Mouse (Mus musculus) myocyte (in vitro differentiated cells): ENCODE results near the gene Bricd5. TPM values are rescaled to one million over a fixed set of nuclear protein-coding genes. Genes with fewer than 3 reads are reported as not detected.

Source experiments
- H3K27me3 ChIP-seq: one replicate; pipeline ENCODE4 v1.6.1; 2011; ENCODE audit not compliant: control insufficient read depth, insufficient read depth, insufficient read length
- H3K36me3 ChIP-seq: one replicate; pipeline ENCODE4 v1.6.1; 2011; ENCODE audit not compliant: control insufficient read depth, insufficient read depth
- H3K4me2 ChIP-seq: one replicate; pipeline ENCODE4 v1.6.1; 2011; ENCODE audit warnings: low read depth, control low read depth
- H3K4me3 ChIP-seq: one replicate; pipeline ENCODE4 v1.5.1; 2011; ENCODE audit warnings: mild to moderate bottlenecking, control low read depth, moderate library complexity
- H3K79me2 ChIP-seq: one replicate; pipeline ENCODE4 v1.6.1; 2011; ENCODE audit not compliant: control insufficient read depth, insufficient read depth
- H3ac ChIP-seq: one replicate; pipeline ENCODE4 v1.6.1; 2011; ENCODE audit not compliant: control insufficient read depth, insufficient read length
- CEBPB ChIP-seq: IDR thresholded peaks from 2 replicates; pipeline ENCODE4 v1.6.1; 2011; ENCODE audit warnings: mild to moderate bottlenecking, moderate library complexity; ENCODE audit not compliant: poor library complexity, insufficient read depth, severe bottlenecking
- E2F4 ChIP-seq: IDR thresholded peaks from one replicate; pipeline ENCODE4 v1.6.1; 2011; ENCODE audit warnings: mild to moderate bottlenecking, control low read depth, moderate library complexity; ENCODE audit not compliant: insufficient read depth
- MAX ChIP-seq: IDR thresholded peaks from one replicate; pipeline ENCODE4 v1.6.1; 2011; ENCODE audit warnings: low read depth, mild to moderate bottlenecking, control low read depth
- MYOD1 ChIP-seq, 3 experiments: IDR thresholded peaks; one replicate each; pipeline ENCODE4 v1.6.1; 2011; ENCODE audit warnings: control low read depth in 2 of 3, low read depth in 2 of 3, mild to moderate bottlenecking in 2 of 3, moderate library complexity in 1 of 3; ENCODE audit not compliant: insufficient read length in 2 of 3, control insufficient read depth in 1 of 3
- MYOG ChIP-seq, 3 experiments: IDR thresholded peaks; one replicate each; pipeline ENCODE4 v1.6.1; 2011; ENCODE audit warnings: control low read depth in 2 of 3, low read depth in 2 of 3, mild to moderate bottlenecking in 2 of 3; ENCODE audit not compliant: insufficient read length in 2 of 3, control insufficient read depth in 1 of 3, insufficient read depth in 1 of 3
- POLR2A ChIP-seq: IDR thresholded peaks from one replicate; pipeline ENCODE4 v1.6.1; 2011; ENCODE audit warnings: low read depth, mild to moderate bottlenecking, control low read depth, moderate library complexity; ENCODE audit not compliant: insufficient read length
- POLR2AphosphoS2 ChIP-seq: IDR thresholded peaks from one replicate; pipeline ENCODE4 v1.6.1; 2011; ENCODE audit warnings: low read depth, control low read depth; ENCODE audit not compliant: insufficient read length
- REST ChIP-seq: IDR thresholded peaks from one replicate; pipeline ENCODE4 v1.6.1; 2011; ENCODE audit warnings: mild to moderate bottlenecking, control low read depth, moderate library complexity; ENCODE audit not compliant: insufficient read depth, insufficient read length
- SRF ChIP-seq: IDR thresholded peaks from one replicate; pipeline ENCODE4 v1.6.1; 2011; ENCODE audit warnings: low read depth; ENCODE audit not compliant: control insufficient read depth, insufficient read length
- TCF12 ChIP-seq: IDR thresholded peaks from one replicate; pipeline ENCODE4 v1.6.1; 2011; ENCODE audit warnings: mild to moderate bottlenecking, control low read depth; ENCODE audit not compliant: poor library complexity, insufficient read depth, severe bottlenecking
- TCF3 ChIP-seq: IDR thresholded peaks from one replicate; pipeline ENCODE4 v1.6.1; 2011; ENCODE audit warnings: low read depth, control low read depth; ENCODE audit not compliant: insufficient read length
- USF1 ChIP-seq: IDR thresholded peaks from one replicate; pipeline ENCODE4 v1.6.1; 2011; ENCODE audit warnings: low read depth, mild to moderate bottlenecking, control low read depth, moderate library complexity
- polyA plus RNA-seq: library from polyadenylated mRNA; unstranded; fragments of >200 nt; fragmentation: generic; extraction: Trizol; gene quantifications from one replicate; pipeline ENCODE4 v1.2.1, GENCODE M21; 2012; ENCODE audit warnings: missing spikeins

The Bricd5 gene
- polyA plus RNA-seq, 1 experiment = 0.53 TPM

GRCm38 (mm10) chr17:24514270-24515257 is 40.9 kb downstream of the Bricd5 start:
- H3K27me3 ChIP-seq = no peaks in the 10 kb centered on the region
- H3K36me3 ChIP-seq = peaks cover 15% of the 10 kb centered on the region
- TF ChIP-seq E2F4 (no peak), CEBPB (no peak), MYOD1 (IDR thresholded peaks at IDR 0.05; ENCODE audit: control insufficient read depth in 1 of 3, insufficient read length in 2 of 3, low read depth in 2 of 3) (no peak), TCF12 (no peak), POLR2AphosphoS2 (no peak)
- H3K79me2 ChIP-seq = peaks cover 3% of the 10 kb centered on the region
- no peak overlapping the region for H3ac ChIP-seq
- H3K4me3 ChIP-seq = no peak overlapping the region
- no peak overlapping the region for H3K4me2 ChIP-seq

GRCm38 (mm10) chr17:24520450-24520849 is 46.8 kb downstream of the Bricd5 start:
- Histone ChIP-seq H3K27me3 (no peaks in the 10 kb centered on the region), H3ac (no peak overlapping the region), H3K79me2 (peaks cover 59% of the 10 kb centered on the region), H3K4me3 (no peak overlapping the region), H3K36me3 (peaks cover 12% of the 10 kb centered on the region), H3K4me2 (no peak overlapping the region)
- TF ChIP-seq MYOG (IDR thresholded peaks at IDR 0.05; ENCODE audit: control insufficient read depth in 1 of 3, insufficient read depth in 1 of 3, insufficient read length in 2 of 3, low read depth in 2 of 3) (peak in 2 of 3 experiments; percentile 31 to 81), CEBPB (no peak), MYOD1 (IDR thresholded peaks at IDR 0.05; ENCODE audit: control insufficient read depth in 1 of 3, insufficient read length in 2 of 3, low read depth in 2 of 3) (peak in 2 of 3 experiments; percentile 68 to 71), REST (no peak)

GRCm38 (mm10) chr17:24524734-24525133 is 51.0 kb downstream of the Bricd5 start:
- Histone ChIP-seq H3K4me2 (no peak overlapping the region), H3K36me3 (no peaks in the 10 kb centered on the region)
- TF ChIP-seq SRF (no peak), REST (no peak), MAX (no peak), CEBPB (no peak), MYOG (IDR thresholded peaks at IDR 0.05; ENCODE audit: control insufficient read depth in 1 of 3, insufficient read depth in 1 of 3, insufficient read length in 2 of 3, low read depth in 2 of 3) (no peak), MYOD1 (IDR thresholded peaks at IDR 0.05; ENCODE audit: control insufficient read depth in 1 of 3, insufficient read length in 2 of 3, low read depth in 2 of 3) (no peak), E2F4 (no peak), POLR2A (no peak), TCF3 (no peak), TCF12 (no peak), POLR2AphosphoS2 (no peak), USF1 (no peak)

More at GRCm38 (mm10) chr17:24524734-24525133, 51.0 kb downstream of the Bricd5 start:
- Histone ChIP-seq H3K79me2 (peaks cover 85% of the 10 kb centered on the region), H3K4me3 (no peak overlapping the region), H3K27me3 (no peaks in the 10 kb centered on the region), H3ac (no peak overlapping the region)

Other genes with a start within 250 kb of the Bricd5 start
- 13.3 TPM for gene Ccnf, start 222.4 kb upstream of the Bricd5 start, polyA plus RNA-seq
- gene Abca17, start 122.8 kb upstream of the Bricd5 start, polyA plus RNA-seq = not detected
- gene Abca3, start 121.9 kb upstream of the Bricd5 start, polyA plus RNA-seq = 1.4 TPM
- gene Rnps1, start 59.3 kb upstream of the Bricd5 start, polyA plus RNA-seq = 53.7 TPM
- gene Eci1, start 47.2 kb upstream of the Bricd5 start, polyA plus RNA-seq = 52.6 TPM
- gene Dnase1l2, start 30.8 kb upstream of the Bricd5 start, polyA plus RNA-seq = 1.0 TPM
- gene E4f1, start 3.6 kb upstream of the Bricd5 start, polyA plus RNA-seq = 18.7 TPM
- 53.7 TPM for gene Pgp, start 3.5 kb upstream of the Bricd5 start, polyA plus RNA-seq
- gene Mlst8, start 5.2 kb downstream of the Bricd5 start, polyA plus RNA-seq = 16.5 TPM
- gene Caskin1, start 14.7 kb downstream of the Bricd5 start, polyA plus RNA-seq = 0.16 TPM
- gene Traf7, start 54.1 kb downstream of the Bricd5 start, polyA plus RNA-seq = 112 TPM
- gene Rab26, start 60.3 kb downstream of the Bricd5 start, polyA plus RNA-seq = 0.35 TPM
- gene Pkd1, start 76.0 kb downstream of the Bricd5 start, polyA plus RNA-seq = 47.2 TPM
- 49.5 TPM for gene Tsc2, start 158.7 kb downstream of the Bricd5 start, polyA plus RNA-seq
- gene Nthl1, start 158.8 kb downstream of the Bricd5 start, polyA plus RNA-seq = 20.2 TPM
- gene Slc9a3r2, start 176.4 kb downstream of the Bricd5 start, polyA plus RNA-seq = 19.1 TPM
- not detected for gene Npw, start 184.6 kb downstream of the Bricd5 start, polyA plus RNA-seq
- 49.7 TPM for gene Zfp598, start 195.8 kb downstream of the Bricd5 start, polyA plus RNA-seq
- 0.29 TPM for gene Syngr3, start 216.1 kb downstream of the Bricd5 start, polyA plus RNA-seq
- gene Gfer, start 222.3 kb downstream of the Bricd5 start, polyA plus RNA-seq = 47.7 TPM
- gene Noxo1, start 222.3 kb downstream of the Bricd5 start, polyA plus RNA-seq = 0.54 TPM
- 66.6 TPM for gene Tbl3, start 233.8 kb downstream of the Bricd5 start, polyA plus RNA-seq
- 0.36 TPM for gene Rnf151, start 244.2 kb downstream of the Bricd5 start, polyA plus RNA-seq
- 178 TPM for gene Rps2, start 244.2 kb downstream of the Bricd5 start, polyA plus RNA-seq